Mouse (Mus musculus): ENCODE data around the gene Mast4. TPM values are rescaled to one million over a fixed set of nuclear protein-coding genes. Genes with fewer than 3 reads are reported as not detected.

Gene Mast4
- polyA plus RNA-seq, 2 experiments, result 0.71 to 1.5 TPM

GRCm38 (mm10) chr13:103048954-103049353, 285.3 kb downstream of the Mast4 start:
- no peaks in the 10 kb centered on the region for H3K36me3 ChIP-seq (replicated peaks; ENCODE audit: control insufficient read depth, insufficient read depth, low read depth)
- no peak overlapping the region for H3K4me2 ChIP-seq (ENCODE audit: low read depth)
- H3K27me3 ChIP-seq (ENCODE audit: control insufficient read depth, insufficient read depth, low read length), result no peaks in the 10 kb centered on the region
- DNase-seq (ENCODE audit: low read depth in 3 of 3, low spot score in 3 of 3) (no peak), ATAC-seq (ENCODE audit: insufficient read depth) (no peak)
- no peak overlapping the region for H3K27ac ChIP-seq
- H3K9me3 ChIP-seq (ENCODE audit: control insufficient read depth, low read length), result no peaks in the 10 kb centered on the region
- H3K9ac ChIP-seq (replicated peaks), result no peak overlapping the region
- WGBS (ENCODE audit: insufficient replicate concordance), result 72% methylated on average over 7 of the region's 7 CpGs
- H3K4me1 ChIP-seq (replicated peaks; ENCODE audit: control insufficient read depth in 2 of 2, insufficient read depth in 2 of 2, low read length in 1 of 2), result no peaks in the 10 kb centered on the region
- no peak overlapping the region for H3K4me3 ChIP-seq (ENCODE audit: insufficient read depth in 1 of 2, low read depth in 2 of 2, low read length in 2 of 2)
- no peak for TF ChIP-seq EP300 (IDR thresholded peaks at IDR 0.05; ENCODE audit: low read depth)
- TF ChIP-seq CTCF (IDR thresholded peaks at IDR 0.05; ENCODE audit: low read depth), result no peak

DNA sequence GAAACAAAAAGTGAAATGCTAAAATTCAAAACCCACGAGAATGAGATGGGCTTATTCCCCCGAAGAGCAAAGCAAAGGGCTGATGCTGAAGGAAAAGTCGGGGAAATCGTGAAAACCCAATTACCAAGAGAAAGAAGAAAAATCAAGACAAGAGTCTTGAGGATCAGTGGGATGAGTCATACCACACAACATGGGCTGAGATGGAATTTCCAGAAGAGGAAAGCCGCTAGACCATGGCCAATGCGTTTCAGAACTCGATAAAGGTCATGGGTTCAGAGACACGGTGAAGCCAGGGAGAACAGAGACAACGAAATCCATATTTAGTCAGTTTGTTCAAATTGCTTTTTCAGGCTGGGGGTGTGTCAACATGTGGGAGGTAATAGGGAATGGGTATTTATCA, 290.6 kb downstream of the Mast4 start:
- no peak overlapping the region for H3K27ac ChIP-seq
- H3K9me3 ChIP-seq (ENCODE audit: control insufficient read depth, low read length), result no peaks in the 10 kb centered on the region
- no peak overlapping the region for H3K4me3 ChIP-seq (ENCODE audit: insufficient read depth in 1 of 2, low read depth in 2 of 2, low read length in 2 of 2)
- no peak overlapping the region for H3K9ac ChIP-seq (replicated peaks)
- DNase-seq (ENCODE audit: low read depth in 3 of 3, low spot score in 3 of 3) (no peak), ATAC-seq (ENCODE audit: insufficient read depth) (no peak)
- H3K36me3 ChIP-seq (replicated peaks; ENCODE audit: control insufficient read depth, insufficient read depth, low read depth), result no peaks in the 10 kb centered on the region
- H3K27me3 ChIP-seq (ENCODE audit: control insufficient read depth, insufficient read depth, low read length), result no peaks in the 10 kb centered on the region
- no peak overlapping the region for H3K4me2 ChIP-seq (ENCODE audit: low read depth)
- H3K4me1 ChIP-seq (replicated peaks; ENCODE audit: control insufficient read depth in 2 of 2, insufficient read depth in 2 of 2, low read length in 1 of 2), result no peaks in the 10 kb centered on the region
- WGBS (ENCODE audit: insufficient replicate concordance), result 61% methylated on average over 9 of the region's 9 CpGs
- TF ChIP-seq EP300 (IDR thresholded peaks at IDR 0.05; ENCODE audit: low read depth) (no peak), CTCF (IDR thresholded peaks at IDR 0.05; ENCODE audit: low read depth) (no peak)

DNA sequence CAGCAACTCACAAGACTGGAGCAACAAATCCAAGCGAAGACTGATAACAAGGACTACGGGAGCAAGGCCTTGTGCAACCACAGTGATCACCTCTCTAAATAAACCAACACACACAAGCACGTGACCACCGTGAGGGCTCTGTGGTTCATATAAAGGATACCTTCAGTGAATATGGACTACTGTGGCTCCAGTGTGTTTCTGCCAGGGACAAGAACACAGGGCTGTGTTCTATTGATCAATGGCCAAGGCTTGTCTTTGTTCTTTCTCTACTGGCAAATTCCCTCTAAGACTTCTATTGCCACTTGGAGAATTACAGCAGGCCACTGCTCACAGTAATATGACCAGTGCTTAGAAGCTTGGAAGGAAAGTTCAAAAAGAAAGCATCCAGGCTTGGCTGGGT, 291.3 kb downstream of the Mast4 start:
- H3K36me3 ChIP-seq (replicated peaks; ENCODE audit: control insufficient read depth, insufficient read depth, low read depth), result no peaks in the 10 kb centered on the region
- no peaks in the 10 kb centered on the region for H3K4me1 ChIP-seq (replicated peaks; ENCODE audit: control insufficient read depth in 2 of 2, insufficient read depth in 2 of 2, low read length in 1 of 2)

GRCm38 (mm10) chr13:103037466-103037865, 296.8 kb downstream of the Mast4 start:
- Histone ChIP-seq H3K27ac (no peak overlapping the region), H3K4me2 (ENCODE audit: low read depth) (no peak overlapping the region), H3K4me1 (replicated peaks; ENCODE audit: control insufficient read depth in 2 of 2, insufficient read depth in 2 of 2, low read length in 1 of 2) (no peaks in the 10 kb centered on the region), H3K36me3 (replicated peaks; ENCODE audit: control insufficient read depth, insufficient read depth, low read depth) (no peaks in the 10 kb centered on the region), H3K27me3 (ENCODE audit: control insufficient read depth, insufficient read depth, low read length) (no peaks in the 10 kb centered on the region), H3K9me3 (ENCODE audit: control insufficient read depth, low read length) (no peaks in the 10 kb centered on the region), H3K4me3 (ENCODE audit: insufficient read depth in 1 of 2, low read depth in 2 of 2, low read length in 2 of 2) (no peak overlapping the region), H3K9ac (replicated peaks) (no peak overlapping the region)
- ATAC-seq (ENCODE audit: insufficient read depth) (no peak), DNase-seq (ENCODE audit: low read depth in 3 of 3, low spot score in 3 of 3) (no peak)
- TF ChIP-seq CTCF (IDR thresholded peaks at IDR 0.05; ENCODE audit: low read depth), result no peak
- TF ChIP-seq EP300 (IDR thresholded peaks at IDR 0.05; ENCODE audit: low read depth), result no peak
- whole genome bisulfite sequencing (ENCODE audit: insufficient replicate concordance), result 69% methylated on average over 5 of the region's 5 CpGs

More for the DNA sequence above, 291.3 kb downstream of the Mast4 start:
- ATAC-seq (ENCODE audit: insufficient read depth) (no peak), DNase-seq (ENCODE audit: low read depth in 3 of 3, low spot score in 3 of 3) (no peak)
- H3K4me3 ChIP-seq (ENCODE audit: insufficient read depth in 1 of 2, low read depth in 2 of 2, low read length in 2 of 2), result no peak overlapping the region
- TF ChIP-seq CTCF (IDR thresholded peaks at IDR 0.05; ENCODE audit: low read depth) (no peak), EP300 (IDR thresholded peaks at IDR 0.05; ENCODE audit: low read depth) (no peak)
- H3K27me3 ChIP-seq (ENCODE audit: control insufficient read depth, insufficient read depth, low read length), result no peaks in the 10 kb centered on the region
- no peak overlapping the region for H3K4me2 ChIP-seq (ENCODE audit: low read depth)
- H3K9me3 ChIP-seq (ENCODE audit: control insufficient read depth, low read length), result no peaks in the 10 kb centered on the region
- no peak overlapping the region for H3K27ac ChIP-seq
- no peak overlapping the region for H3K9ac ChIP-seq (replicated peaks)
- WGBS (ENCODE audit: insufficient replicate concordance), result 79% methylated on average over 4 of the region's 4 CpGs

DNA sequence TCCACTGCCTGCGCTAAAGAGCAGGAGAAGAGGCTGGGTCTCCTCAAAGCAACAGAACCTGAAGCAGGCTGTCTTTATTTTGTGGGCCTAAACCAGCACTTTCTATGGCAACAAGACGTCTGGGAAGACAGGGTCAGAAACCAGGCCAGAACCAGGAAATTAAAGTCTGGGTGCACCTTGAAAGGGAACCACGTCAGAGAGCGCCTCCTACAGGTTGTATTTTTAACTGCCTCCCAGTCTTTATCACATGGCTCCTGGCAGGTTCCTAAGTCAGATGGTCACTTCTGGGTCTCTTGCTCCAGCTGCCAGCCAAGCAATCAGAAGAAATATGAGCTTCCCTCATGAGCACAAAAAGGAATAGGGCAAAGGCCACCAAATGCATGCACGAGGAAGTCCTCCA, 304.9 kb downstream of the Mast4 start:
- Histone ChIP-seq H3K27me3 (ENCODE audit: control insufficient read depth, insufficient read depth, low read length) (no peaks in the 10 kb centered on the region), H3K9me3 (ENCODE audit: control insufficient read depth, low read length) (no peaks in the 10 kb centered on the region), H3K36me3 (replicated peaks; ENCODE audit: control insufficient read depth, insufficient read depth, low read depth) (no peaks in the 10 kb centered on the region), H3K4me1 (replicated peaks; ENCODE audit: control insufficient read depth in 2 of 2, insufficient read depth in 2 of 2, low read length in 1 of 2) (no peaks in the 10 kb centered on the region), H3K27ac (no peak overlapping the region), H3K4me3 (ENCODE audit: insufficient read depth in 1 of 2, low read depth in 2 of 2, low read length in 2 of 2) (no peak overlapping the region), H3K4me2 (ENCODE audit: low read depth) (no peak overlapping the region), H3K9ac (replicated peaks) (no peak overlapping the region)
- 74% methylated on average over 5 of the region's 5 CpGs for WGBS (ENCODE audit: insufficient replicate concordance)
- DNase-seq (ENCODE audit: low read depth in 3 of 3, low spot score in 3 of 3) (no peak), ATAC-seq (ENCODE audit: insufficient read depth) (no peak)
- TF ChIP-seq EP300 (IDR thresholded peaks at IDR 0.05; ENCODE audit: low read depth) (no peak), CTCF (IDR thresholded peaks at IDR 0.05; ENCODE audit: low read depth) (peak; percentile 31)

All from liver, embryonic 14.5 days (tissue).